Mouse (Mus musculus): ENCODE measurements at regions not wholly inside any gene's neighbourhood (a gene's known extent, or its start where the extent isn't known, plus 50 kb on each side); places are given as distances from the start of the nearest gene placed in this dataset.

DNA sequence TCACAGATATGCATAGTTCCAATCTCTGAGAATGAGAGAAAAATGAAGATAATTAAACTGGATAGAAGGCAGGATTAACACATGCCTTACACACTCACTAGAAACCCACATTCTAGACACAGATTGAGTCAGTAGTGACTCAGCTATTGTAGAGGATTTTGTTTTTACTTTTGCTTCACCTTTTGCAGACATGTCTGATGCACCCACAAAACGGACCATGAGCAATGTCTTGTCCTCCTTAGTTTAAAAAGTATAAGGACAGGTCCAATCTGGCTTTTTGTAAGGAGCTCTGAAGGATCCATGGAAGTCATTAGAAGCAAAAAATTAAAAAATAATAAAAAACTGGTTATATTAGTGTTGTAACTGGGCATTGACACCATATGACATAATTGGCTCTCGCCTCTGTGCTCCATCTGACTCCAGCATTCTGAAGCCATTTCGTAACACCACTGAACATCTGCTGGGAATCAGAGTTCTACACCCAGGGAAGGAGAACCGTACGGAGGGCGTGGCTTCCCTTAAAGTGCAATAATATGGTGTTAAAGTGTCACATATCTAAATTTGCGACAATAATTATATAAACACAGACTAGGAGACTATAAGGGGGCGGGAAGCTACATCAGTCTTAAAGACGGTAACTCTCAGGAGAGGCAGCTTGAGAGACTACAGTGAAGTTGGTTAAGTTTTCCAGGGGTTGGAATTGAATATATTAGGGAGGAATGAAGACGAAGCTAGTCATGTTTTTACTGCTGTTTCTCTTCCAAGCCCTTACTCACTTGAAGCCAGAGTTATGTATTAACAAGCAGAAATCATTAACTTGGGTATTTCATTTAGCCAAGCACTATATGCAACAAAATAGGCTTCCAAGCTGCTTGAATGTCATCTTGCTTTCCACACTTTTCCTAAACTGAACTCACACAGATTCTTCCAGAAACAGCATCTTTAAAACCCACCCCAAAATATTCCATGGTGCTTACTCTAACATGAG is 558.0 kb downstream of the Ebf1 start:
- DNase-seq (ENCODE audit: low read depth, low spot score): peak; percentile 76

DNA sequence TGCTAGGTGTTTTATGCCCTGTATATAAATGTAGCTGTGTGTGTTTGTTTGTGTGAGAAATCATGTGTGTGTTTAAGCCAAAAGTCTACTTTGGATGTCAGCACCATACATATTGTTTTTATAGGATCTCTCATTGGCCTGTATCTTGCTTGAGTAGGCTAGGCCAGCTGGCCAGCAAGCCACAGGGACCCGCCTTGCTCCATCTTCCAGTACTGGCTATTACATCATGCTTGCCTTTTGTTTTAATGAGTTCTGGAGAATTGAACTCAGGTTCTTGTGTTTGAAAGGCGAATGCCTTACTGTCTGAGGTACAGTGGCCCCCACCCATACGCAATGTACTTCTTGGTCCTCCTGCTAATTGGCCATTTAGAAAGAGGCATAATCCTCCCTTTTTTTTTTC is 559.9 kb downstream of the Ebf1 start:
- DNase-seq (ENCODE audit: low read depth, low spot score): peak; percentile 31

DNA sequence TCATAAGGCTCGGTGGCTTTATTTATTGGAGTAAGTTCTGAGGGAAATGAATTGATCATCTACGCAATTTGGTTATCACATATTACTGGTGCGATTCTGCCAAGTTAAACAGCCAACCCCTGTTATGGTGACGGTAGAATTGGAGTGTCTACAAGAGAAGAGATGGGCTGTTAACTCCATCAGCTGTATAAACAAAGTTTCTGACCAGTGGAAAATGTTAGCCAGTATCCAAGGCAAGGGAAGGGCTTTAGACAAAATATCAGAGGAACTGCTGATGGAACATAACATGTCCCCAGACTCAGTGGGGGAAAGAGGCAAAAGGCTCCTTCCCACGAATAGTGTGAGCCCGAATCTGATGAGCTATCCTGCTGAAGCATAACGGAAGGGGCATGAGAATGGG is 560.9 kb downstream of the Ebf1 start:
- DNase-seq (ENCODE audit: low read depth, low spot score): peak; percentile 30

DNA sequence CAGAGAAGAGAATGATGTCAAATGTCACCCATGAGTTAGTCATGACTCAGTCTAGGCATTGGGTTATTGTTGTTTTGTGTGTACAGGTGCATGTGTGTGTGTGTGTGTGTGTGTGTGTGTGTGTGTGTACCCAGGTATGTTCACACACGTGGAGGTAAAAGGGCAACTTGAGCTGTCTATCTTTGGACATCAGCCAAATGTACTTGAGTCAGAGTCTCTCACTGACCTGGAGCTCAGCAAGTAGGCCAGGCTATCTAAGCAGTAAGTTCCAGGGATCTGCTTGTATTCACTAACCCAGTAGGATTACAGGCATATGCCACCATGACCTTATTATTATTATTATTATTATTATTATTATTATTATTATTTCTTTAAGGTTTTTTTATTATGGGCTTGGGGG is 561.9 kb downstream of the Ebf1 start:
- DNase-seq (ENCODE audit: low read depth, low spot score): no peak

DNA sequence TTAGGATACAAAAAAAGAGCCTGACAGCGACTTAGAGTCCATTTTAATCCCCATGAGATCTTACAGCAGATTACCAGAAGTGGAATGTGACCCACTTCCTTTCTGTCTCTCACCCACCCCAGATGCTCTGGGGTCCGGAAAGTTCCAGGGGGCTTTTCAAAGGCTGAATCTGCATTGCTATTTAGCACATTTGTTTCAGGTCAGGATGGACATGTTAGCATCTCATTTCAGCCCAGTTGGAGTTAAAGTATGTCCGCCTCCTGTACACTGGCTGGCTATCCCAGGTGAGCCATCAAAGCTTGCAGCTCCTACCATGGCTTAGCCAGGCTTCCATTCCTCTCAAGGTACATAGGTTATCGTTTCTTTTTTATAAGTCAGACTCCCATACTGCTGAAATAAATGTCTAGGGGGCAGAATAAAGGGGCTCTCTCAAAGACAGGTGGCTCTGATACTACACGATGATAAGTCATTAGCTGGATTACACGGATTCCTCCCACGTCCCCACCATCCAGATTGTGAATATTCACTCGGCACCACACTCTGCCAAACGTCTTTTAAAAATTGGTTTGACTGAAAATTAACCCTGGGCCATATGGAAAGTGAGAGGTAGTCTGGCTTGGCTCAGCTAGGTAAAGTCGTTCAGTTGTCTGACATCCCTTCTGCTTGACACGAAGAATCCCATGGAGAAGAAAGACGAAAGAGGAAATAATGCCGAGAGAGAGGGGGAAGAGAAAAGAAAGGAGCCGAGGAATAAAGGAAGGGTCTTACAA is 573.7 kb downstream of the Ebf1 start:
- DNase-seq (ENCODE audit: low read depth, low spot score): no peak

DNA sequence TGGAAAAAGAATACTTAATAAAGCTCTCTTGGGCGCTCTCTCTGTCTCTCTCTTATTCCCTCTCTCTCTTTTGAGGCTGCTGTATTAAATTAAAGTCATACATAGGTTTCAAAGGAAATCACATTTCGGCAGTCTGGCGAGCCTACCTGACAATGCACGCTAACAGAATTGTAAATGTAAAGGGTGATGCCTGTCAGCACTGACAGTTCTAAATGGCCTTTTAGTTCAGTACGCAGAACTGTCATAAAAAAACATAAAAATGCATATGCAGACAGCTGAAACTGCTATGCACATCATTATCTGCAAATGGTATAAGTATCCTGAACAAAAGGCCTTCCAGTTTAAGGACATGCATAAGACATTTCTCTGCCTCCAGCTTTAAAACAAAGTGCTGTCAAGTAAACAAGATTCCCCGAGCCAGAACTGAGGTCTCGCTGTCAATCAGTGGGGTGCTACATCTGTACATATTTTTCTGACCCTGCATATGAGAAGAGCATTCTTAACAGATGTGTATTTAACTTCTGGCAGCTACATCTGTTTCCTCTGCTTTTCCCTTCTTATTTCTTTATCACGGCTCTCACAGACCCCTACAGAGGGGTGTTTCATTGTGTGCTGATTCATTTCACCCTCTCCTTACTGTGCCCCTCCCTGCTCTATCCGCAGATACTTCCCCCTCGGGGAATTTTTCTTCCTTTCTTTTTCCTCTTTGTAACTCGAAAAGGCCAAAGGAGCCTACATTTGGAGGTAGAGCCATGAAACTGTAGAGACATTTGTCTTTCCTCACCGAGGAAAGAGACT is 574.5 kb downstream of the Ebf1 start:
- no peak for DNase-seq (ENCODE audit: low read depth, low spot score)

DNA sequence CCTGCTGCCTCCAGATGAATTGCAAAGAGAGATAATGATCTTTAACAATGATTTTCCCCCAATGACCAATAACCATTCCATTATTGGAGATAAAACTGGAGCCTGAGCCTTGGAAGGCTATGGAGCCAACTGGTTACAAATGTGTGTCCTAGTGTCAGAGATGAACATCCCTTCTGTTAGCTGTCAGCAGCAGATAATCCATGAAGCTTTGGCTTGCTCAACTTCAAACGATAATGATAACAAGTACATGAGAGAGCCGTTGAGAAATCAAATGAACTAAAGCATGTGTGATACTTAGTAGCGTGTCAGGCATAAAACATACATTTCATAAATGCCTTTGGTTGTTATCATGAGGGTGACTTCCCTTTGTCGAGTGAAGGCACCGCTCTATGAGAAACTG is 576.2 kb downstream of the Ebf1 start:
- DNase-seq (ENCODE audit: low read depth, low spot score): no peak

DNA sequence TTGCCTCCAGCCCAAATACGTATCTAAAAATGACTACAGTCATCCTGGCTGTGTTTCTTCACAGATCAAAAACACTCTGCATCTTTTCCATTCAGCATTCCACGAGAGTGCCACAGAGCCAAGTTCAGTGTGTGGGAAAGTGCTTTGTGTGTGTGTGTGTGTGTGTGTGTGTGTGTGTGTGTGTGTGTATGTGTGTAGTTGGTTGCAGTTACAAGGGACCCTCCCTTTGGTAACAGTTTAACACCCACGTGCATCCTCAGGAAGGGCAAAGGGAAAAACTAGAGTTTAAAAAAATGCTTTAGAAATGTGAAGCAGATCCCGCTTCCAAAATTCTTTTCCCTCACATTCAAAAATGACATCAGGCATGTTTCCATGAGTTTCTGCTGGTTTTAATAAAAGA is 582.4 kb downstream of the Ebf1 start:
- DNase-seq (ENCODE audit: low read depth, low spot score): peak; percentile 68

DNA sequence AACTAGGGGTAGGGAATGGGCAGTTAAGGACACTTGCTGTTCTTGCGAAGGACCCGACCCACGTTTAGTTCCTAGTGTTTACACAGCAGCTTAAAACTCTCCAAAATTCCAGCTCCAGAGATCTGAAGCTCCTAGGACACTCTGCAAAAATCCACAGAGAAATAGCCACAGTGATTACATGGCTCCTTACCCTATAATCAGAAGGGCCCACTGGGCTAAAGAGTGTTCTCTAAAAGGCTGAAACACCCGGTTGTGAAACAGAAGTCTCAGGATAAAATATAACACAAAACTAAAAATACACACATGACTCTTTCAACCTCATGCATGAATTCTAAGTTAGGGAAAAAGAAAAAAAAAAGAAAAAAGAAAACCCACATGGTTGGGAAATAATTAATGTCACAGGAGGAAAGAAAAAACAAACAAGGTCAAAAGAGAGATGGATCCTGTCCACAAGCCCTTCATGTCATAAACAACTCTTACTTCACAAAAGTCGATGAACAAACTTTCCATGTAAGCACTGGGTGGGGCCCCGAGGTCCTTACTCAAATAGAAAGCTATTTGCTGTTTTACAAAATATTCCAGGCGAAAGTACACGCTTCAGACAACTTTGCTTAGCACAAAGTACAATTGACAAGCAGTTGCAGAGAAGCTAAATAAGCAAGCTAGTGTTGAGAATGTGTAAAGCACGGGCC is 583.7 kb downstream of the Ebf1 start:
- peak; percentile 76 for DNase-seq (ENCODE audit: low read depth, low spot score)

DNA sequence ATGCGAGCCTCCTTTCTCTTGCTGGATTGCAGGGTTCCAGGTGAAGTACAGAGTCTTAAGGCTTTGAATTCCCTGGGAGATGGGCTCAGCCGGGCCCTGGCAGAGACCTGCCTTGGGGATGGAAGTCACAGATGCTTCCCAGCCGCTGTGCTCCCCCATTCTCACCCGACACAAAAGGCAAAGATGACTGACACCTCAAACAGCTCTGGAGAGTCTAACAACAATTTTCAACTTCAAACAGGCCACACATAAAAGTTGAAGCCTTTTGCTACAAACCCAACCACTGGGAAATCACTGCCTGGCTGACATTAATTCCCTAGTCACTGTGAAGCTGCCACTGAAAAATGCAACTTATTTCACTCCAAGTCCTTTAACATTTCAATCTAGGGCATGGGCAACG is 586.3 kb downstream of the Ebf1 start:
- DNase-seq (ENCODE audit: low read depth, low spot score): no peak

DNA sequence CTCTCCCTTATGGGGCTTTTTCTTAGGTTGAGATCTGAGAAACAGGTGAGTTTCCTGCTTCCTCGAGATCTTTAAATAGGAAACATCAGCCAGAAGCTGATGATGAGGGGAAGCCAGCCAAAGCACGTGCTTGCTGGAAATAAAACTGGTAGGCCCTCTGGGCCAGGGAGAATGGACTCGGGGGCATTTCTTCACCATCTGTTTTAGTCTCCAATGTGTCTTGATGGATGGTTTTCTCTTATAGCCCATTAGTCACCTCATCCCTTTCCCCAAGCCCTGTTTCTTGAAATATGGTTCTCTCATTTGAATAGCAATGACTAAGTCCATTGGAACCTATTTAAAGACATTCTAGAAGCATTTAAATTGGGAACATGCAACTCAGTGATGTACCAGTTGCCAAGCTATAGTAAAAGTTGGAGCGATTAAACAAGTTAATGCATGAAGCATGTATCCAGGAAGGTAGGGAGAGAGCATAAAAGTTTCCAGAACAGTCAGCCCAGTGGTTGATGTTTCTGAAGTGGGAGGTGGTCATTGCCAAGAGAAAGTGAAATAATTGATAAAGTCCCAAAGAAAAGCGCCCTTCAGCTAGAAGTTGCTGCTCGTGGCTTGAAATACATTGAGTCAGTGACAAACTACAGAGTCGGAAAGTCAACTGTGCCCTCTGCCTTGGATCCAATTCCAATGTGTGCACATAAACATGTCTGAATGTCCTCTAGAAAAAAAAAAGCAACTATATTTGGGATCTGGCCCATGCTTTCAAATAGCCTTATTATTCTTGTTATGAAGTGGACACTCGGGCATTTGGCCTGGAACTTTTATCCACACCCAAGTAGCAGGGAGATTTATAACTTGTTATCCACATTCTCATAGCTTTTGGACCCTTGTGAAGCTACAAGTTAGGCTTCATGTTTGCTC is 589.8 kb downstream of the Ebf1 start:
- no peak for DNase-seq (ENCODE audit: low read depth, low spot score)

DNA sequence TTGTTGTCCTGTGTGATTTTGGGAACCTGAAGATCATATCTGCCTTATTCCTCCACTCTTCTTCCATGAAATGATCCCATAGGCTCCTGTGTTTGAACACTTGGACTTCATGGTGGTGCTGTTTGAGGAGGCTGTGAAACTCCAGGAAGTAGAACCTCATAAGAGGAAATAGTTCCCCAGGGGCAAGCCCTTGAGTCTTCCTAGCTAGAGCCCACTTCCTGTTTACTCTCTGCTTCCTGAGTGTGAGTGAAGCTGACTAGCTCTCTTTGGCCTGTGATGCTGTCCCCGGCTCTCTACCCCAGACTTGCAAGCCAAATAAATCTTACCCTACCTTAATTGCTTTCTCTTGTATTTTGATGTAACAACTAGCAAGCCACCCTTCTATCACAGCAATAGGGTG is 597.0 kb downstream of the Ebf1 start:
- DNase-seq (ENCODE audit: low read depth, low spot score): no peak

DNA sequence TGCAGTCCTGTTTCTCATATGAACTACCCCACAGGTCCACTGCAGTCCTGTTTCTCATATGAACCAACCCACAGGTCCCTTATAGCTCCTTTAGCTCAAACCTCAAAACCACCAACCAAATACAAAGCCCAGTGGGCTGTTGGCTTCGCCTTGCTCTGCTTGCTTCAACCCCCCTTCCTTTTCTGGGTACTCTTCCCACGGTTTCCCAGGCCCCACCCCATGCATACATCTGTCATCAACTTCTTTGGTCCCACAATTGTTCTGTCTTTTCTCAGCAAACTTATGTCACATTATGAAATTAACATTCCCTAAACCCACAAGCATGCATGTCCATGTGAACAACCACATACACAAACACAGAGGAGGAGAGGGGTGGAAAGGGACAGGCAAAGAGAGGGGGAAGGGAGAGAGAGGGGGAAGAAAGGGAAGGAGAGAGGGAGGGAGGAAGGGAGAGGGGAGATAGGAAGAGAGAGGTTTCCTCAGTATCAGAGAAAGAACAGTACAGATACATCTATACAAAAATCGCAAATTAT is 599.9 kb downstream of the Ebf1 start:
- DNase-seq (ENCODE audit: low read depth, low spot score): no peak

DNA sequence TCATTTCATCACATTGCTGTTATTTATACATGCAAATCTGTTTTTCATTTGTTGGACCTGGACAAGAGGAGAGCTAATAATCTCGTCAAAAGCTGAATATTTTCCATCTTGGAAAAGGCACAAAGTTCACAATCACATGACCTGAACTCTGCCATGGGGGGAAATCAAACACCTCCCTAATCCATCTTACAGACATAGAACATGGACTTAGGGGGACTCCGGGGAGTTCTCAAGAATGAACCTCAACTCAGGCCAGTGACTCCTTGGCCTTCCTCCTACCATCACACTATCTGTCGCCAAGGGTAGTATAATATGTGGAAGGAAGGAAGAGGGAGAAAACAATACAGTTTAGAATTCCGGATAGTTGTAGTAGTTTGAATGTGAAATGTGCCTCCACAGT is 602.1 kb downstream of the Ebf1 start:
- peak; percentile 76 for DNase-seq (ENCODE audit: low read depth, low spot score)

DNA sequence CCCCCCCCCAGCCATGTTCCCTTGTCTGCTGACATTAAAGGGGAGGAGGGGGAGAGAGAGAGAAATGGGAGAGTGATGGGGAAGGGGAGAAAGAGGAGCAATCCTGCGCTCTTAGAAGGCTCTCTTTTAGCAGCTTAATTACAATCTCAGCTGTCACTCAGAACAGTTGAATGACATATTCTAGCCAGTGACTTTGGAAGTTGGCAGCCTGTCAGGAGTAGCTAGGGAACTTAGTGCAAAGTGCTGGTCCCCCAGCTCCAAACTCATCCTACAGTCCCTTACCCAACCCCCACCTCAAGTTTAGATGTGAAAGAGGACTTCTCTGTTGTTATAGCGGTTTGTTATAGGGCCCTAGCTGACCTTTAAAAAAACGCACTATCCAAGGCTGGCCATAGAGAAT is 604.9 kb downstream of the Ebf1 start:
- DNase-seq (ENCODE audit: low read depth, low spot score): no peak

DNA sequence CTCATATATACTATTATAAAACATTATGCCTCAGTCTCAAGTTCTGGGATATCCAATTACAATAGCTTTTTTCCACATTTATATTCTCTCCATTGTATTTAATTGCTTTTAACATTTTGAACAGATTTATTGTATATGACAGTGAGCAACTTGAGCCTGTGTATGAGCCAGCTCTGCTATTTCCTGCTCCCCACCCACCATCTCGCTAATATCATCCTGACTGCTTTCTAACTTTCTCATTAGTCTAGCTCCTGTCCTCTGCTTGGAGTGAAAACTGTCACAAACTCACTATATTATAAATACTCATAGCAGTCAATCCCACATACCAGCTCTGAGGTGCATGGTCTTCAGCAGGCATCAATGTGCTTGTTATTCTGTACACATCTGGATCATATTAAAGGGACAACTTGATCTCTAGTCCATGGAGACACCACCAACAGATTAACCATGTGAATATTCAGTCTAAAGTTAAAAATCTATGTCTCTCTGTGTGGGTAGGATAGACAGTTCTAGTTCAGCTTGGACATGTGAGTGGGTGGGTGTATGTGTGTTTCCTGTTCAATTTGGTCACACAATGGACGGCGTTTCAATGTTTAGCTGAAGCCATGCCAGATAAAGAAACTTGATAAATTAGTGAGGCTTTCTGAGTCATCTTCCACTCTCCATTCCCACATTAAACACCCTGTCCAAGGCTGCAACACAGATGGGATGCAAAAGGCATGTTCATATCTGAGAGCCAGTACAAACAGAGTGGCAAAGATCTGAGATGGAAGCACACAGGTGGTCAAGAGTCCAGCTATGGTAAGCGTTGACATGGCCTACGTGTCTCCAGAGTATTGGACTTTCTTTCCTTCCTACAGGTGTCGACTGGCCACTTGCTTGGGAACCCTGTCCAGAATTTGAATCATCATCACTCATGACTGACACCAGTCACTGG is 616.1 kb upstream of the Clint1 start:
- DNase-seq (ENCODE audit: low read depth, low spot score): no peak

DNA sequence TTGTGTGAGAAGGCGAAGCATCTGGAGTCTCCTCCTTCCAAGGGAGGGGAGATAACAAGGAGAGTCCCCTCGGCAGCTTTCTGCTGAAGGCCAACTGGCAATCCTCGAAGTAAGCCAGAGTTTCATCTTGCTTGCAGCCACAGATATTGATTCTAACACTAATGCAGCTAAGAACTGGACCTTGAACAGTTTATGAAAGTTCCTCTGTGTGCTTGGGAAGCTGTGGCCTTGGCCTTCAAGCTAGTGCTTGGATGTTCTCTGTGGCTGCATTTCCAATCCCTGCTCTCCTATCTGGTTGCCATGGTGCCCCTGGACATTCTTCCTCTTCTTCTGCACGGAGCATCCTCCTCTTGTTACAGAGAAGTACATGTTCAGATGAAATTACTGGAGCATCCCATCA is 614.8 kb upstream of the Clint1 start:
- no peak for DNase-seq (ENCODE audit: low read depth, low spot score)

DNA sequence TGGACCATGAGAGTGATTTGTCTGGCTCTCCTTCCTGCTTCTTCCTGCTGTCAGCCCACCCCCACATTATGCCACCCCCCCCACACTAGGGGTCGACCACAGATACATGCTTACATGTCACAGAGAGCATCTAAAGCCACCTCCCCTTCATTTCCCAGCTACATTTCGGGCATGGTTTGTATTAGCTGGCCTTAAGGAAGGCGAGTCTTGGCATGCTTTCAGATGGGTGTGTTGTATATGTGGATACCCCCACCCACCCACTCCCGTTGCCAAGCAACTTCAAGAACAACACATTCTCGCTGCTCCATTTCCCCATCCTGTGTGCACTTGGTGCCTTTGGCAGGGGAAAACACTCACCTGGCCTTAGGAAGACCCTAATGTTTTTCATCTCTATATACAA is 612.8 kb upstream of the Clint1 start:
- no peak for DNase-seq (ENCODE audit: low read depth, low spot score)

DNA sequence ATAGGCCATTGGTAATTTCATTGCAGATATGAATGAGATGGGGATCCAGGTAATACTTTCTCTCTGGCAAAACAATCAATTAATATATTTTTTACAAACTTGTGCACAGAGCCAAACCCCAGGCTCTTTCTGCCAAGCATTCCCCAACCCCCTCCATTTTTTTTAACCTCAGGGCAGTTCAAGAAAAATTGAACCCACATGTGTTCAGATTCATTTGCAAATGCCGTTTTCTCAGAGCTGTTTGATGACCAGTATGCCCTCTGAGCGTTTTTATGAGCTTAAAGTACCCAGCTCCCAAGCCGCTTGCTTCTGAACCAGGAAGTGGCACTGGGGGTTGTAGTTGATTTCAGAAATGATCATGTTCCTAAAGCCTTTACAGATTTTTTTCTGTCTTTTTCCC is 611.4 kb upstream of the Clint1 start:
- no peak for DNase-seq (ENCODE audit: low read depth, low spot score)
